Mouse (Mus musculus): ENCODE results near the gene Sept3.

GRCm38 (mm10) chr15:82271201-82271600, 3.5 kb upstream of the Sept3 start:
- peak; percentile 96 for TF ChIP-seq CTCF (IDR thresholded peaks at IDR 0.05; ENCODE audit: low read depth, low read length)
- TF ChIP-seq POLR2A (IDR thresholded peaks at IDR 0.05; ENCODE audit: extremely low read depth, insufficient read depth, low read length) = no peak
